Mouse (Mus musculus) MEL (cell line): Measurements from ENCODE around the gene Micu1. TPM values are rescaled to one million over a fixed set of nuclear protein-coding genes. Genes with fewer than 3 reads are reported as not detected.

Experiments used
- DNase-seq: peaks from one replicate; pipeline ENCODE4 v3.0.0; 2011; ENCODE audit warnings: low read depth, low spot score
- H3K27ac ChIP-seq: 2 replicates; pipeline ENCODE4 v1.5.1; 2012; ENCODE audit warnings: low read depth, mild to moderate bottlenecking, control low read depth, low read length, moderate library complexity; ENCODE audit not compliant: control insufficient read depth
- H3K27me3 ChIP-seq, 2 experiments: fragments of 150-350 bp in 1 of 2; sonication (generic) in 1 of 2; 2 replicates each; pipeline ENCODE4 v1.6.1; 2012; ENCODE audit warnings: low read length in 2 of 2, mild to moderate bottlenecking in 2 of 2, improper control_type of control experiment in 1 of 2, moderate library complexity in 1 of 2; ENCODE audit not compliant: insufficient read depth in 2 of 2, control insufficient read depth in 1 of 2
- H3K36me3 ChIP-seq, 2 experiments: 2 replicates each; pipeline ENCODE4 v1.6.1; 2012 to 2014; ENCODE audit warnings: low read length in 2 of 2, improper control_type of control experiment in 1 of 2, inconsistent platforms in 1 of 2, mild to moderate bottlenecking in 1 of 2; ENCODE audit not compliant: insufficient read depth in 2 of 2, control insufficient read depth in 1 of 2
- H3K4me1 ChIP-seq, 2 experiments: fragments of 150-350 bp in 1 of 2; sonication (generic) in 1 of 2; 2 replicates each; pipeline ENCODE4 v1.6.1; 2012; ENCODE audit warnings: low read length in 2 of 2, improper control_type of control experiment in 1 of 2, mild to moderate bottlenecking in 1 of 2; ENCODE audit not compliant: insufficient read depth in 2 of 2, control insufficient read depth in 1 of 2
- H3K4me3 ChIP-seq, 2 experiments: fragments of 150-350 bp in 1 of 2; sonication (generic) in 1 of 2; 2 replicates each; pipeline ENCODE4 v1.5.1; 2012; ENCODE audit warnings: low read depth in 2 of 2, low read length in 2 of 2, mild to moderate bottlenecking in 2 of 2, moderate library complexity in 2 of 2, control low read depth in 1 of 2, improper control_type of control experiment in 1 of 2; ENCODE audit not compliant: control insufficient read depth in 1 of 2, insufficient read depth in 1 of 2
- H3K79me2 ChIP-seq: 2 replicates; pipeline ENCODE4 v1.6.1; 2012; ENCODE audit warnings: mild to moderate bottlenecking, low read length, moderate library complexity; ENCODE audit not compliant: control insufficient read depth, poor library complexity, insufficient read depth
- H3K9ac ChIP-seq: 2 replicates; pipeline ENCODE4 v1.6.1; 2012; ENCODE audit warnings: low read depth, mild to moderate bottlenecking, control low read depth, low read length, moderate library complexity; ENCODE audit not compliant: control insufficient read depth, poor library complexity, severe bottlenecking
- H3K9me3 ChIP-seq: fragments of 150-350 bp; sonication (generic); replicated peaks from 2 replicates; pipeline ENCODE4 v1.6.1; 2012; ENCODE audit warnings: mild to moderate bottlenecking, low read length, improper control_type of control experiment, moderate library complexity; ENCODE audit not compliant: insufficient read depth
- BHLHE40 ChIP-seq: IDR thresholded peaks from 2 replicates; pipeline ENCODE4 v1.6.1; 2012; ENCODE audit warnings: low read depth, mild to moderate bottlenecking, inconsistent platforms, low read length, improper control_type of control experiment, borderline replicate concordance
- CHD2 ChIP-seq: IDR thresholded peaks from 2 replicates; pipeline ENCODE4 v1.6.1; 2011; ENCODE audit warnings: low read length, improper control_type of control experiment
- CTCF ChIP-seq, 3 experiments: IDR thresholded peaks in 2 of 3; conservative IDR thresholded peaks in 1 of 3; 2 replicates each; pipeline ENCODE4 v1.5.1; 2011 to 2012; ENCODE audit warnings: low read length in 3 of 3, low read depth in 2 of 3, mild to moderate bottlenecking in 2 of 3, improper control_type of control experiment in 1 of 3, inconsistent platforms in 1 of 3, mixed read lengths in 1 of 3, moderate library complexity in 1 of 3; ENCODE audit not compliant: control insufficient read depth in 1 of 3, insufficient read depth in 1 of 3, poor library complexity in 1 of 3, severe bottlenecking in 1 of 3
- ETS1 ChIP-seq: IDR thresholded peaks from 2 replicates; pipeline ENCODE4 v1.6.1; 2012; ENCODE audit warnings: low read depth, mild to moderate bottlenecking, inconsistent platforms, low read length, improper control_type of control experiment, moderate library complexity
- GABPA ChIP-seq: IDR thresholded peaks from 2 replicates; pipeline ENCODE4 v1.6.1; 2012; ENCODE audit warnings: low read depth, mild to moderate bottlenecking, inconsistent platforms, low read length, improper control_type of control experiment, moderate library complexity
- GATA1 ChIP-seq: IDR thresholded peaks from 2 replicates; pipeline ENCODE4 v1.6.1; 2011; ENCODE audit warnings: low read depth, low read length, improper control_type of control experiment
- KAT2A ChIP-seq: conservative IDR thresholded peaks from 2 replicates; pipeline ENCODE4 v1.6.1; 2012; ENCODE audit warnings: low read depth, low read length, improper control_type of control experiment, inconsistent platforms
- MAFK ChIP-seq: IDR thresholded peaks from 2 replicates; pipeline ENCODE4 v1.6.1; 2011; ENCODE audit warnings: low read depth, mild to moderate bottlenecking, low read length, improper control_type of control experiment, borderline replicate concordance
- MAZ ChIP-seq: IDR thresholded peaks from 2 replicates; pipeline ENCODE4 v1.6.1; 2012; ENCODE audit warnings: low read depth, mild to moderate bottlenecking, inconsistent platforms, low read length, improper control_type of control experiment
- MXI1 ChIP-seq: IDR thresholded peaks from 2 replicates; pipeline ENCODE4 v1.6.1; 2011; ENCODE audit warnings: mild to moderate bottlenecking, low read depth, low read length, improper control_type of control experiment
- NELFE ChIP-seq: IDR thresholded peaks from 2 replicates; pipeline ENCODE4 v1.6.1; 2011; ENCODE audit warnings: low read depth, low read length, improper control_type of control experiment
- POLR2AphosphoS2 ChIP-seq: IDR thresholded peaks from 2 replicates; pipeline ENCODE4 v1.6.1; 2011; ENCODE audit warnings: low read length, improper control_type of control experiment
- RAD21 ChIP-seq: IDR thresholded peaks from 2 replicates; pipeline ENCODE4 v1.6.1; 2011; ENCODE audit warnings: mild to moderate bottlenecking, low read depth, low read length, improper control_type of control experiment
- RCOR1 ChIP-seq: IDR thresholded peaks from 2 replicates; pipeline ENCODE4 v1.6.1; 2012; ENCODE audit warnings: low read depth, mild to moderate bottlenecking, inconsistent platforms, low read length, improper control_type of control experiment
- SIN3A ChIP-seq: IDR thresholded peaks from 2 replicates; pipeline ENCODE4 v1.6.1; 2012; ENCODE audit warnings: low read length, improper control_type of control experiment, inconsistent platforms
- SMC3 ChIP-seq: IDR thresholded peaks from 2 replicates; pipeline ENCODE4 v1.6.1; 2011; ENCODE audit warnings: low read depth, low read length, improper control_type of control experiment
- TAL1 ChIP-seq: IDR thresholded peaks from 2 replicates; pipeline ENCODE4 v1.6.1; 2012; ENCODE audit warnings: mild to moderate bottlenecking, inconsistent platforms, low read length, moderate library complexity, mixed read lengths
- TCF12 ChIP-seq: IDR thresholded peaks from 2 replicates; pipeline ENCODE4 v1.6.1; 2014; ENCODE audit warnings: low read depth, mild to moderate bottlenecking, inconsistent platforms, low read length, improper control_type of control experiment, moderate library complexity
- UBTF ChIP-seq: IDR thresholded peaks from 2 replicates; pipeline ENCODE4 v1.6.1; 2012; ENCODE audit warnings: low read depth, mild to moderate bottlenecking, inconsistent platforms, low read length, improper control_type of control experiment, moderate library complexity, borderline replicate concordance; ENCODE audit not compliant: insufficient read depth
- USF1 ChIP-seq: IDR thresholded peaks from 2 replicates; pipeline ENCODE4 v1.6.1; 2014; ENCODE audit warnings: low read depth, mild to moderate bottlenecking, inconsistent platforms, low read length, improper control_type of control experiment, moderate library complexity
- ZKSCAN1 ChIP-seq: IDR thresholded peaks from 2 replicates; pipeline ENCODE4 v1.6.1; 2012; ENCODE audit warnings: low read depth, mild to moderate bottlenecking, inconsistent platforms, low read length, improper control_type of control experiment, moderate library complexity
- ZMIZ1 ChIP-seq: IDR thresholded peaks from 2 replicates; pipeline ENCODE4 v1.6.1; 2012; ENCODE audit warnings: low read depth, mild to moderate bottlenecking, inconsistent platforms, low read length, improper control_type of control experiment, moderate library complexity
- ZNF384 ChIP-seq: IDR thresholded peaks from 2 replicates; pipeline ENCODE4 v1.6.1; 2012; ENCODE audit warnings: low read depth, mild to moderate bottlenecking, inconsistent platforms, low read length, improper control_type of control experiment
- polyA plus RNA-seq, 2 experiments: library from polyadenylated mRNA; stranded (reverse) in 1 of 2; unstranded in 1 of 2; fragments of >175 nt in 1 of 2; fragments of >200 nt in 1 of 2; gene quantifications; 2 replicates each; pipeline versions ENCODE4 v1.2.1 to v1.2.4; 2012; ENCODE audit warnings: low replicate concordance in 2 of 2, low read depth in 1 of 2; ENCODE audit not compliant: insufficient read length in 2 of 2, insufficient read depth in 1 of 2, missing spikeins in 1 of 2
- total RNA-seq: library from RNA; depleted of rRNA; stranded (reverse); fragments of 300-350 nt; gene quantifications from 2 replicates; pipeline ENCODE4 v1.2.3, GENCODE M21; 2012

The Micu1 gene
- total and polyA plus RNA-seq, 3 experiments, result 18.0 to 26.8 TPM; not detected in 1

DNA sequence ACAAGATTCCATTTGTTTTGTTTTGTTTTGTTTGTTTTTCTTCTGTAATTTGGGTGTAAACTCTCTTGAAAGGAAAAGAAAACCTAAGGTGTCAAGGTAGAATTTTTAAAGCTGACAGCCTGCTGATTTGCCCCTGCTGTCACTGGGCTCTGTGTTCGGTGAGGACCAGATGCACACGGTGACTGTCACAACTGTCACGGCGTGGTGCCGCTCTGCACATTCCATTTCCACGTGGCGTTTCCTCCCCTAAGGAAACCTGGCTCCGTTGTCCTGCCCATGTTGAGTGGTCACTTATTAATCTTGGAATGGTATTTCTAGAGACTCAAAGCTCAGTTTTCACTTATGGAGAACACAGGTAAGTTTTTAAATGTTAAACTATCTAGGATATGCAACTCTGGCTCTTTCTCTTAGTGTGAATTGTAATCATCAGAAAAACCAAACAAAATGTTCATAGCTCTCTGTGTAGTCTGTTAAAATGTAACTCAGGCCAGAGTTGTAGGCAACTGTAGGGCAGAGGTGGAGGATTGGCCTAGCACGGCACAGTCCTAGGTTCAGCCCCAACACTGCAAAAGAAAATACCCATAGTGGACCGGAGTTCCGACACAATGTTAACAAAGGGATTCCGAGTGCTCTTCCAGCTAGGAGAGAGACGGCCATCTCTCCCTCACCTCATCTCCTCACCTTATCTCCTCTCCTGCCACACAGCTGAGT, 66.2 kb downstream of the Micu1 start:
- Histone ChIP-seq H3K9ac (no peak overlapping the region), H3K79me2 (no peaks in the 10 kb centered on the region), H3K27ac (no peak overlapping the region)

DNA sequence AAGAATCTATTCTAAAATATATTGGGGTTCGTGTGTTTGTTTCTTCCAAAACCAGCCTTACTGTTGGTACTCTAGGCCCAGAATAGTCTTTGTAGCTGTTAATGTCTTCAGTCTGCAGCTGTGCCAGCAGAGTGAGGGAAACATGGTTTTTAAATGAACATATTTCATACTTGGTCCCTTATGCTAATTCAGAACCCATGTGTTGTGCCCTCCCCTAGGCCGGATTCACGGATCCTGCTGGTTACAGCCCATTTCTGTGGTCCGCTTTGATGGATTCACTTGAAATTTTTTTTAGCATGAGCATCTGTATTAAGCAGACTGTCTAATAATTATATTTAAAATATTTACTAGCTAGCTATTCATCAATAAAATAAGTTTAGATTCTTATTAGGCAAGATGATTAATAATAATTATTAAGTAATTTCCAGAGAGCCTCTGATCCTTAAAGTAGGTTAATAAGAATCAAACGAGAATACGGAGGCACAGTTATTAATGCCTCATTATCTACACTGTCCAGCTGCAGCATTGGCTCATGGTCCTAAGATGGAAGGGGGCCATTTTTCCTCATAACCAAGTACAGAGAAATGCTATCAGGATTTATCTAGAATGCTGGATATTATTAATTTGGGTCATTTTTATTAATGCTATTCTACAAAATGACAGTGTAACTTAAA, 69.2 kb downstream of the Micu1 start:
- H3K9me3 ChIP-seq, result no peaks in the 10 kb centered on the region
- no peaks in the 10 kb centered on the region for H3K79me2 ChIP-seq
- no peak for TF ChIP-seq ZNF384
- TF ChIP-seq GABPA, result no peak
- no peak for TF ChIP-seq POLR2AphosphoS2
- TF ChIP-seq ETS1, result no peak
- TF ChIP-seq RAD21, result no peak
- TF ChIP-seq RCOR1, result no peak
- TF ChIP-seq TAL1, result no peak
- TF ChIP-seq NELFE, result no peak
- TF ChIP-seq MAFK, result no peak
- TF ChIP-seq ZMIZ1, result no peak
- no peak for DNase-seq
- no peaks in the 10 kb centered on the region for H3K4me1 ChIP-seq
- H3K9ac ChIP-seq, result no peak overlapping the region
- H3K27ac ChIP-seq, result no peak overlapping the region
- no peak overlapping the region for H3K4me3 ChIP-seq
- H3K36me3 ChIP-seq, result no peaks in the 10 kb centered on the region
- H3K27me3 ChIP-seq, result no peaks in the 10 kb centered on the region

More for the DNA sequence above, 66.2 kb downstream of the Micu1 start:
- no peaks in the 10 kb centered on the region for H3K9me3 ChIP-seq
- TF ChIP-seq SMC3 (no peak), SIN3A (no peak), CHD2 (no peak), MAZ (no peak), ZKSCAN1 (no peak), POLR2AphosphoS2 (no peak), TCF12 (no peak), USF1 (no peak), KAT2A (no peak), UBTF (no peak), CTCF (IDR thresholded peaks at IDR 0.05 in 2 of 3, conservative IDR thresholded peaks at IDR 0.05 in 1 of 3; ENCODE audit: control insufficient read depth in 1 of 3, insufficient read depth in 1 of 3, low read depth in 2 of 3, low read length in 3 of 3, poor library complexity in 1 of 3, severe bottlenecking in 1 of 3) (no peak), GATA1 (no peak), MXI1 (no peak), GABPA (no peak), ETS1 (no peak), BHLHE40 (no peak), RAD21 (no peak), RCOR1 (no peak)
- TF ChIP-seq, all 39 proteins: peak for 0
- no peaks in the 10 kb centered on the region for H3K36me3 ChIP-seq
- no peaks in the 10 kb centered on the region for H3K27me3 ChIP-seq
- H3K4me3 ChIP-seq, result no peak overlapping the region
- no peak for DNase-seq
- H3K4me1 ChIP-seq, result no peaks in the 10 kb centered on the region
